Mouse (Mus musculus): ENCODE data around the gene Slc44a1. TPM values are rescaled to one million over a fixed set of nuclear protein-coding genes. Genes with fewer than 3 reads are reported as not detected.

Gene Slc44a1
- polyA plus RNA-seq (2015; fragmentation: Nextera tagmentation; extraction: Ambion mirVana): 9.5 and 9.6 TPM in 2 replicates

GRCm38 (mm10) chr4:53440010-53440815 lies at the start of gene Slc44a1:
Gene Slc44a1 (plus strand): TSS chr4:53440413.
- Histone ChIP-seq H3K27ac (ENCODE audit: low read length) (peak within 1 kb of the TSS; percentile 85), H3K9me3 (replicated peaks; ENCODE audit: control insufficient read depth, low read length, poor library complexity, severe bottlenecking) (no peaks in the 10 kb centered on the region), H3K36me3 (ENCODE audit: control insufficient read depth, insufficient read depth, low read length) (no peaks in the 10 kb centered on the region), H3K9ac (ENCODE audit: low read depth, low read length) (peak within 1 kb of the TSS; percentile 96), H3K4me1 (ENCODE audit: control insufficient read depth, insufficient read depth, low read length) (peaks cover 18% of the 10 kb centered on the region), H3K4me2 (ENCODE audit: low read length) (peak within 1 kb of the TSS; percentile 72), H3K27me3 (ENCODE audit: control insufficient read depth, insufficient read depth, low read depth, low read length) (no peaks in the 10 kb centered on the region), H3K4me3 (ENCODE audit: low read depth, low read length) (peak within 1 kb of the TSS; percentile 92)
- whole genome bisulfite sequencing: under 1% methylated on average over 59 of the region's 122 CpGs
- peak; percentile 98 for ATAC-seq

- H3K4me3 ChIP-seq (ENCODE audit: low read depth, low read length): no peak overlapping the region
- no peak overlapping the region for H3K27ac ChIP-seq (ENCODE audit: low read length)
- no peak for ATAC-seq
- 92% methylated on average over 3 of the region's 3 CpGs for WGBS
- no peaks in the 10 kb centered on the region for H3K9me3 ChIP-seq (replicated peaks; ENCODE audit: control insufficient read depth, low read length, poor library complexity, severe bottlenecking)
- no peaks in the 10 kb centered on the region for H3K4me1 ChIP-seq (ENCODE audit: control insufficient read depth, insufficient read depth, low read length)
- H3K36me3 ChIP-seq (ENCODE audit: control insufficient read depth, insufficient read depth, low read length): no peaks in the 10 kb centered on the region
- no peak overlapping the region for H3K9ac ChIP-seq (ENCODE audit: low read depth, low read length)
- H3K27me3 ChIP-seq (ENCODE audit: control insufficient read depth, insufficient read depth, low read depth, low read length): no peaks in the 10 kb centered on the region
- H3K4me2 ChIP-seq (ENCODE audit: low read length): no peak overlapping the region
These were observed 45.2 kb upstream of the Slc44a1 start for GRCm38 (mm10) chr4:53395002-53395401.

DNA sequence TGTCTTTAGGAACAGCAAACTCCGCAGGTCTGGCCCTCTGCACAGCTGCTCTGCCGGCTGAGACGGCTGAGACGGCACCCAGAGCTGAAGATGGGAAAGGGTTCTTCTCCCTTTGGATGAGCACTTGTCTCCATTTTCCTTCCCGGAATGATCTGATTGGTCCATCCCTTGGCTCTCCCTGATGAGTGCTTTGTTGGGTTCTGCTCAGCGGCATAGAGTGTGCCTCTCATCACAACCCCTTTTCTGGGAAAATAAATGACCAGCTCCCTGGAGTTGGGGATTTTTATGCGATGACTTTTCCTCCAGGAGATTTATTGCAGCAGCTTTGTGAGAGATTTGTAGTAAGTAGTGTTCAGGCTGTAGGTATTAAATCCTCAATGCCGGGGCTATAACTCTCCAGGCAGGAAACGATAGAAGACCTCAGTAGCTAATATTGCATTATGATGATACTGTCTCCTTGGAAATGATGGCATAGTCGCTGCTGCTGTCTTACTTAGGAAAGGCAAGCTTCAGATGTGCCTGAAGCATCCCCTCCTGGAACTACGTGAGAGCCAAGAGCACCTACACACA lies 43.5 kb upstream of the Slc44a1 start:
- no peaks in the 10 kb centered on the region for H3K9me3 ChIP-seq (replicated peaks; ENCODE audit: control insufficient read depth, low read length, poor library complexity, severe bottlenecking)
- H3K36me3 ChIP-seq (ENCODE audit: control insufficient read depth, insufficient read depth, low read length): no peaks in the 10 kb centered on the region
- H3K4me3 ChIP-seq (ENCODE audit: low read depth, low read length): no peak overlapping the region
- ATAC-seq: no peak
- 82% methylated on average over 11 of the region's 11 CpGs for WGBS
- no peak overlapping the region for H3K9ac ChIP-seq (ENCODE audit: low read depth, low read length)
- no peak overlapping the region for H3K27ac ChIP-seq (ENCODE audit: low read length)
- H3K27me3 ChIP-seq (ENCODE audit: control insufficient read depth, insufficient read depth, low read depth, low read length): no peaks in the 10 kb centered on the region
- H3K4me2 ChIP-seq (ENCODE audit: low read length): no peak overlapping the region
- no peaks in the 10 kb centered on the region for H3K4me1 ChIP-seq (ENCODE audit: control insufficient read depth, insufficient read depth, low read length)

- 56% methylated on average over 4 of the region's 4 CpGs for WGBS
- Histone ChIP-seq H3K27me3 (ENCODE audit: control insufficient read depth, insufficient read depth, low read depth, low read length) (no peaks in the 10 kb centered on the region), H3K4me2 (ENCODE audit: low read length) (no peak overlapping the region), H3K9me3 (replicated peaks; ENCODE audit: control insufficient read depth, low read length, poor library complexity, severe bottlenecking) (no peaks in the 10 kb centered on the region), H3K9ac (ENCODE audit: low read depth, low read length) (no peak overlapping the region), H3K4me3 (ENCODE audit: low read depth, low read length) (no peak overlapping the region), H3K27ac (ENCODE audit: low read length) (no peak overlapping the region), H3K4me1 (ENCODE audit: control insufficient read depth, insufficient read depth, low read length) (no peaks in the 10 kb centered on the region), H3K36me3 (ENCODE audit: control insufficient read depth, insufficient read depth, low read length) (no peaks in the 10 kb centered on the region)
- ATAC-seq: no peak
These were observed 42.7 kb upstream of the Slc44a1 start for GRCm38 (mm10) chr4:53397280-53398117.

DNA sequence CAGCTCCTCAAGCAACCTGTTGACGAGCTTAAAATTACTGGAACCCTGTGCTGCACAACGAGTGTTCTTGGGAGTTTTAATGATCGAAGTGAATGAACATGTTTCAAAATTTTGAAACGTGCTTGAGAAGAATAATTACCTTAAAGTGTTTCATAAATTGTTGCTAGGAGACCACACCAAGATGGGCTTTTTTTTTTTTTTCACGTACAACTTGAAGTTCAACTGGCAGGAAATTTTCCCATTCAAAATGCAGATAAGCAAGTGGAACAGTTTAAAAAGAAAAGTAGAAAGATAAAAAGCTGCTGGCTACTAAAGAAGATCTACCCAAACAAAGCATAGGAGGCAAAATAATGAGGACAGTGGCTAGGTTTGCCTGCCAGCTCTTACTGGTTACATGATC lies 41.7 kb upstream of the Slc44a1 start:
- H3K9ac ChIP-seq (ENCODE audit: low read depth, low read length): no peak overlapping the region
- no peak overlapping the region for H3K4me3 ChIP-seq (ENCODE audit: low read depth, low read length)
- WGBS: 56% methylated on average over 5 of the region's 5 CpGs
- no peaks in the 10 kb centered on the region for H3K9me3 ChIP-seq (replicated peaks; ENCODE audit: control insufficient read depth, low read length, poor library complexity, severe bottlenecking)
- H3K27me3 ChIP-seq (ENCODE audit: control insufficient read depth, insufficient read depth, low read depth, low read length): no peaks in the 10 kb centered on the region
- ATAC-seq: no peak
- H3K27ac ChIP-seq (ENCODE audit: low read length): no peak overlapping the region
- no peak overlapping the region for H3K4me2 ChIP-seq (ENCODE audit: low read length)
- H3K36me3 ChIP-seq (ENCODE audit: control insufficient read depth, insufficient read depth, low read length): no peaks in the 10 kb centered on the region
- H3K4me1 ChIP-seq (ENCODE audit: control insufficient read depth, insufficient read depth, low read length): no peaks in the 10 kb centered on the region

DNA sequence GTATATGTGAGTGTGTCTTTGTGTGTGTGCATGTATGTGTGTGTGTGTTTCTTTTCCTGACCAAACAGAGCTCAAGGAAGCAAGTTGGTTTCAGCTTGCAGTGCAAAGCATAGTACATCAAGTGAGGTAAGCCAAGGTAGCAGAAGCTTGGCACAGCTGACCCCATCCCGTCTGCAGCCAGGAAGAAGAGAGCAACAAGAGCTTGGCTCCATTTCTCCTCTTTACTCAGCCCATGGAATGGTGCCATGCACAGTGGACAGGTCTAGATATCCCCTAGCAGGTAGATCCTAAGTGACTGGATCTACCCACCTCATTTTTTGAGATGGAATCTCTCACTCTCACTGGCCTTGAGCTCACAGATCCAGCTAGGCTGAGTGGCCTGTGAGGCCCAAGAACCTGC lies 40.8 kb upstream of the Slc44a1 start:
- H3K4me1 ChIP-seq (ENCODE audit: control insufficient read depth, insufficient read depth, low read length): no peaks in the 10 kb centered on the region
- no peak for ATAC-seq
- no peaks in the 10 kb centered on the region for H3K27me3 ChIP-seq (ENCODE audit: control insufficient read depth, insufficient read depth, low read depth, low read length)
- H3K9ac ChIP-seq (ENCODE audit: low read depth, low read length): no peak overlapping the region
- H3K4me2 ChIP-seq (ENCODE audit: low read length): no peak overlapping the region
- H3K4me3 ChIP-seq (ENCODE audit: low read depth, low read length): no peak overlapping the region
- no peaks in the 10 kb centered on the region for H3K9me3 ChIP-seq (replicated peaks; ENCODE audit: control insufficient read depth, low read length, poor library complexity, severe bottlenecking)
- H3K36me3 ChIP-seq (ENCODE audit: control insufficient read depth, insufficient read depth, low read length): no peaks in the 10 kb centered on the region
- H3K27ac ChIP-seq (ENCODE audit: low read length): no peak overlapping the region
- 82% methylated on average over 1 of the region's 1 CpGs for WGBS

GRCm38 (mm10) chr4:53403386-53403785 lies 36.8 kb upstream of the Slc44a1 start:
- Histone ChIP-seq H3K9me3 (replicated peaks; ENCODE audit: control insufficient read depth, low read length, poor library complexity, severe bottlenecking) (no peaks in the 10 kb centered on the region), H3K9ac (ENCODE audit: low read depth, low read length) (no peak overlapping the region), H3K4me3 (ENCODE audit: low read depth, low read length) (no peak overlapping the region), H3K27ac (ENCODE audit: low read length) (no peak overlapping the region), H3K36me3 (ENCODE audit: control insufficient read depth, insufficient read depth, low read length) (no peaks in the 10 kb centered on the region), H3K4me1 (ENCODE audit: control insufficient read depth, insufficient read depth, low read length) (no peaks in the 10 kb centered on the region), H3K27me3 (ENCODE audit: control insufficient read depth, insufficient read depth, low read depth, low read length) (no peaks in the 10 kb centered on the region), H3K4me2 (ENCODE audit: low read length) (no peak overlapping the region)
- ATAC-seq: no peak
- WGBS: 94% methylated on average over 12 of the region's 12 CpGs

- 87% methylated on average over 6 of the region's 6 CpGs for WGBS
- no peak for ATAC-seq
- H3K36me3 ChIP-seq (ENCODE audit: control insufficient read depth, insufficient read depth, low read length): no peaks in the 10 kb centered on the region
These were observed 35.7 kb upstream of the Slc44a1 start for GRCm38 (mm10) chr4:53404431-53404925.

More at GRCm38 (mm10) chr4:53404431-53404925, 35.7 kb upstream of the Slc44a1 start:
- no peak overlapping the region for H3K4me2 ChIP-seq (ENCODE audit: low read length)
- no peak overlapping the region for H3K9ac ChIP-seq (ENCODE audit: low read depth, low read length)
- H3K4me3 ChIP-seq (ENCODE audit: low read depth, low read length): no peak overlapping the region
- H3K9me3 ChIP-seq (replicated peaks; ENCODE audit: control insufficient read depth, low read length, poor library complexity, severe bottlenecking): no peaks in the 10 kb centered on the region
- no peaks in the 10 kb centered on the region for H3K27me3 ChIP-seq (ENCODE audit: control insufficient read depth, insufficient read depth, low read depth, low read length)
- H3K4me1 ChIP-seq (ENCODE audit: control insufficient read depth, insufficient read depth, low read length): no peaks in the 10 kb centered on the region
- no peak overlapping the region for H3K27ac ChIP-seq (ENCODE audit: low read length)
